Mouse (Mus musculus): ENCODE results near the gene Gm1673. TPM values are rescaled to one million over a fixed set of nuclear protein-coding genes. Genes with fewer than 3 reads are reported as not detected.

Gm1673 gene
- polyA plus RNA-seq, 1 experiment: 8.5 TPM

GRCm38 (mm10) chr5:33997829-33998504, 14.7 kb downstream of the Gm1673 start:
- no peak for DNase-seq (ENCODE audit: low spot score)

DNA sequence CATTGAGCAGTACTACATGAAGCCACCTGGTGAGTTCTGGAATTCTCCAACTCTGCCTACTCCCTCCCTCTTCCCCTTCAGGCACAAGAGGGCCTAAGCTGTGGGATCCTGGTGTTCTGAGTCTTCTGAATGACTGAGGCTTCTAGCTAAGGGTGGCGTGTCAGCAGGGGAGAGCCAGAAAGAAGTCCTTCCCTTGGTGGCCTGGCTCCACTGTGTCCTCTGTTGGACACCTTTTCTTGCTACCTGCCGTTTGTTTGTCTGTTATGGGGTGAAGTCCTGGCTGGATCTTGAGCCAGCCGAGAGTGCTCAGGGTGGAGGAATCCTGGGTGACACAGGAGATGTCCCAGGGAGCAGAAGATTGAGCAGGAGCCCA, 15.3 kb downstream of the Gm1673 start:
- no peak for DNase-seq (ENCODE audit: low spot score)

- no peak for DNase-seq (ENCODE audit: low spot score)
Observed at GRCm38 (mm10) chr5:33999466-34000090, 16.3 kb downstream of the Gm1673 start.

DNA sequence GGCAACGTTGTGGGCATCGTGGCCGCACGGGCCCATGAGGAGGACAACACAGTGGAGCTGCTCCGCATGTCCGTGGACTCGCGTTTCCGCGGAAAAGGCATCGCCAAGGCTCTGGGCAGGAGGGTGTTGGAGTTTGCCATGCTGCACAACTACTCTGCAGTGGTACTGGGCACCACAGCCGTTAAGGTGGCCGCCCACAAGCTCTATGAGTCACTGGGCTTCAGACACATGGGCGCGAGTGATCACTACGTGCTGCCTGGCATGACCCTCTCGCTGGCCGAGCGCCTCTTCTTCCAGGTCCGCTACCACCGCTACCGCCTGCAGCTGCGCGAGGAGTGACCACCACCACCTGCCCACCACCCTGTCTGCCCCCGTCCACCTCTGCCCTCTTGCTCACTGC, 17.6 kb downstream of the Gm1673 start:
- DNase-seq (ENCODE audit: low spot score): no peak

GRCm38 (mm10) chr5:34001401-34001800, 18.2 kb downstream of the Gm1673 start:
- no peak for DNase-seq (ENCODE audit: low spot score)

DNA sequence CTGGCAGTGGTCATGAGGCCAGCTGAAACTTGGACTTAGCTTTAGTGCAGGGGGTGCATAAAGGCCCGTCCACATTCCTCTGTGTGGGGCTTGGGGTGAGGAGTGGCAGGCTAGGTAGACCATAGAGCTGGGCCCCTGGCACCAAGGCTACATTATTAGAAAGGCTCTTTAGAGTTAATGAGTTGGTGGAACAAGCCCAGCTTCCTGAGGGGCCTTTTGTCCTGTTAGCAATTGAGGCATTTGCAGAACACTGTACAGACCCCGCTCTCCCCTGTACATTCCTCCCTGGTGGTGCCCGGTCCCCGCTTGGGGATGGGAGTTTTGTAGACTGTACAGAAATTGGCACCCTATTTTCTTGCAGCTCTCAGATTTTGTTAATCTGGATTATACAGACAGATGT, 19.4 kb downstream of the Gm1673 start:
- no peak for DNase-seq (ENCODE audit: low spot score)

- DNase-seq (ENCODE audit: low spot score): no peak
Observed at GRCm38 (mm10) chr5:34004618-34005017, 21.4 kb downstream of the Gm1673 start.

- DNase-seq (ENCODE audit: low spot score): no peak
Observed at GRCm38 (mm10) chr5:34006832-34007231, 23.6 kb downstream of the Gm1673 start.

- DNase-seq (ENCODE audit: low spot score): no peak
Observed at GRCm38 (mm10) chr5:34007392-34007941, 24.2 kb downstream of the Gm1673 start.

- no peak for DNase-seq (ENCODE audit: low spot score)
Observed at GRCm38 (mm10) chr5:34014652-34015051, 31.4 kb downstream of the Gm1673 start.

DNA sequence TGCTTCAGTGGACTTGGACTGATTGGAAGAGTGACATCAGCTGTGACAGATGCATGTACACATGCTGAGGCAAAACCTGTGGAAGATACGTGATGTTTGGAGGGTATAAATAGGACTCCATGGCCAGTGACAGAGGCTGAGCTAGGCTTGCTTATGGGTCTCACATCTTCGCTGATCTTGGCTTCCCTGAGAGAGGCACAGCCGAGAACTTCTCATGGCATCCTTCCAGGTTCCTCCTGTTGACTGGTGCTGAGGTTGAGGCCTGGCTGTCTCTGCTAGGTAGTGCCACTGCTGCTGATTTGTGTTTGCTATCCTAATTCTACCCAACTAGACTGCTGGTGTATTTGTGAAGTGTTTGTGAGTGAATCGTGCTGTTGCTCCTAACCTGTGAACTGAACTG, 35.7 kb downstream of the Gm1673 start:
- DNase-seq (ENCODE audit: low spot score): no peak

GRCm38 (mm10) chr5:34030101-34030500, 46.9 kb downstream of the Gm1673 start:
- DNase-seq (ENCODE audit: low spot score): no peak

DNA sequence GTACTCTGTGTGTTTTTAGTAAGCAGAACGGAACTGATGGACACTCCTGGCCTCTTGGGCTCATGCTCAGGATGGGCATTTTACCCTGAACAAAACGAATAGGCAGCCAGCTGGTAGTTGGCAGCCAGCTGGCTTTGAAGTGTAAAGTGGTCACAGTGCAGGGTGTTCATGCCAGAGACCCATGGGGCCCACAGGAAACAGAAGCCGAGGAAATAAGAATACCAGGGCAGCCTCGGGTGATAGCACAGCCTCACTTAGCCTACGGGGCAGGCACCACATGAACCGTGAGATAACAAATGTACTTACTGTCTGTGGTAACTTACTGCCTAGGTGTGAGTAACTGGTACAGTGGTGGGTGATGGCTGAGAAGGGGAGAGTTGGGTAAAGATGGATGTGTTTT, 47.8 kb downstream of the Gm1673 start:
- DNase-seq (ENCODE audit: low spot score): no peak

GRCm38 (mm10) chr5:34032520-34032919, 49.3 kb downstream of the Gm1673 start:
- DNase-seq (ENCODE audit: low spot score): no peak

Other genes with a start within 250 kb of the Gm1673 start
- gene Letm1, start 200.6 kb upstream of the Gm1673 start, polyA plus RNA-seq (2012; rRNA removed): 29.1 and 30.2 TPM in 2 replicates
- 10.1 and 12.8 TPM in 2 replicates for gene Nsd2, start 162.7 kb upstream of the Gm1673 start, polyA plus RNA-seq (2012; rRNA removed)
- gene Nelfa, start 47.0 kb upstream of the Gm1673 start, polyA plus RNA-seq (2012; rRNA removed): 22.1 and 24.4 TPM in 2 replicates
- 1.2 and 1.5 TPM in 2 replicates for gene Nat8l, start 12.6 kb downstream of the Gm1673 start, polyA plus RNA-seq (2012; rRNA removed)
- 0.19 and 0.46 TPM in 2 replicates for gene Poln, start 186.0 kb downstream of the Gm1673 start, polyA plus RNA-seq (2012; rRNA removed)
- gene Haus3, start 186.1 kb downstream of the Gm1673 start, polyA plus RNA-seq (2012; rRNA removed): 5.3 and 6.1 TPM in 2 replicates
- 78.7 and 85.4 TPM in 2 replicates for gene Mxd4, start 204.3 kb downstream of the Gm1673 start, polyA plus RNA-seq (2012; rRNA removed)

Data from urinary bladder, adult 2 months (tissue).